Mouse (Mus musculus) left cerebral cortex, postnatal 36 days (tissue): ENCODE measurements around the gene Gm8220. TPM values are rescaled to one million over a fixed set of nuclear protein-coding genes. Genes with fewer than 3 reads are reported as not detected.
"Not testable (repeated sequence)": the region's sequence is repeated elsewhere in the genome, so short reads cannot be mapped to it uniquely, and the experiment has no call there.

ENCODE experiments used
- DNase-seq, 2 experiments: peaks; one replicate each; pipeline ENCODE4 v3.0.0; 2021 to 2022; ENCODE audit warnings: low spot score in 2 of 2, mixed read lengths in 1 of 2
- intact Hi-C: fragments of 180-260 bp; cut with DNase I; formaldehyde crosslinking; loops from one replicate; pipeline ENCODE4 v1.15.1; 2025
- total RNA-seq, 2 experiments: library from RNA; stranded (reverse); gene quantifications; 2 replicates each; pipeline ENCODE4 v1.2.3; 2021

Gm8220 gene
- not detected for total RNA-seq

GRCm38 (mm10) chr14:44285280-44285679 lies at the start of gene Gm8220:
Gene Gm8220 (plus strand): TSS chr14:44285580.
- DNase-seq, intact Hi-C loops: not testable (repeated sequence)

- intact Hi-C loops = no loop called here
- DNase-seq = no peak
Measured at GRCm38 (mm10) chr14:44248039-44248438, 37.3 kb upstream of the Gm8220 start.

GRCm38 (mm10) chr14:44312049-44312448 lies 26.7 kb downstream of the Gm8220 start:
- intact Hi-C loops, DNase-seq: not testable (repeated sequence)

- DNase-seq, intact Hi-C loops: not testable (repeated sequence)
Measured at GRCm38 (mm10) chr14:44338484-44338883, 53.1 kb downstream of the Gm8220 start, which contains the start of gene Gm5930. Gene Gm5930 (minus strand): TSS chr14:44338584.

Other genes starting within 250 kb of the Gm8220 start
- gene Ear2, start 182.9 kb upstream of the Gm8220 start, total RNA-seq = under 1 TPM; 0.47 to 0.79 TPM
- not detected for gene Gm3327, start 161.7 kb upstream of the Gm8220 start, total RNA-seq
- gene Gm8212, start 87.9 kb upstream of the Gm8220 start, total RNA-seq = not detected
- gene 4930503E14Rik, start 72.3 kb upstream of the Gm8220 start, total RNA-seq = not detected
- not detected for gene Gm5930, start 53.0 kb downstream of the Gm8220 start, total RNA-seq
- not detected for gene Gm8229, start 79.8 kb downstream of the Gm8220 start, total RNA-seq
- gene Gm3371, start 125.1 kb downstream of the Gm8220 start, total RNA-seq = not detected
- gene Gm8232, start 148.1 kb downstream of the Gm8220 start, total RNA-seq = not detected
- gene BC061237, start 206.9 kb downstream of the Gm8220 start, total RNA-seq = not detected
- not detected for gene Gm17093, start 232.7 kb downstream of the Gm8220 start, total RNA-seq